25 mouse cellular contexts compared by ENCODE assay signal in genomic region chr7:63249404-63249803, GRCm38 (mm10). TPM values are rescaled to one million over a fixed set of nuclear protein-coding genes. Genes with fewer than 3 reads are reported as not detected.
DNase-seq lines count a peak whose midpoint lies in the region; ATAC-seq lines count a peak whose summit lies in the region.
"Had no signal": no experiment of that assay in that cellular context is flagged by ENCODE, and none has a peak within 500 bp of the region (broad histone marks: within the 10 kb centered on the region; RNA-seq: fewer than 3 reads in every experiment).

No protein-coding gene starts in this region.

- H3K4me1 ChIP-seq in forebrain, embryonic 16.5 days (replicated peaks; ENCODE audit: control insufficient read depth, insufficient read depth, low read length) = no peaks in the 10 kb centered on the region
- H3K4me1 ChIP-seq in forebrain, embryonic 13.5 days = no peaks in the 10 kb centered on the region
- H3K4me1 ChIP-seq: embryonic facial prominence, embryonic 10.5 days; heart, embryonic 13.5 days had no signal

- H3K4me3 ChIP-seq in forebrain, embryonic 16.5 days (replicated peaks; ENCODE audit: low read length) = no peak overlapping the region
- no peak overlapping the region for H3K4me3 ChIP-seq in forebrain, embryonic 13.5 days
- H3K4me3 ChIP-seq: embryonic facial prominence, embryonic 10.5 days; gastrocnemius, adult 2 months; heart, embryonic 13.5 days had no signal

- 61% methylated on average over 2 of the region's 2 CpGs for WGBS in forebrain, embryonic 16.5 days
- 83% methylated on average over 2 of the region's 2 CpGs for WGBS in forebrain, embryonic 13.5 days

- H3K4me2 ChIP-seq in forebrain, embryonic 16.5 days (ENCODE audit: low read length) = no peak overlapping the region
- no peak overlapping the region for H3K4me2 ChIP-seq in forebrain, embryonic 13.5 days
- H3K4me2 ChIP-seq: heart, embryonic 13.5 days had no signal

- H3K9ac ChIP-seq in forebrain, embryonic 16.5 days (replicated peaks; ENCODE audit: low read depth, low read length) = no peak overlapping the region
- H3K9ac ChIP-seq in forebrain, embryonic 13.5 days = no peak overlapping the region
- H3K9ac ChIP-seq: heart, embryonic 13.5 days had no signal

- ATAC-seq in forebrain, embryonic 16.5 days = 0 out of 2 replicates have a peak, but pooled peaks have one; percentile 31
- no peak for ATAC-seq in forebrain, embryonic 13.5 days
- ATAC-seq in erythroid progenitor cell, adult 5-6 weeks (replicated peaks; ENCODE audit: low FRiP score, poor library complexity, severe bottlenecking) = no peak
- ATAC-seq: activated CD4-positive, CD25-positive, alpha-beta regulatory T cell, adult 4 months; CD4-positive, CD25-positive, alpha-beta regulatory T cell, adult 4 months; hindbrain, embryonic 16.5 days; inflammation-experienced regulatory T-cells, adult 6 months; intestine, postnatal 0 days; Patski had no signal

- H3K9me3 ChIP-seq in forebrain, embryonic 16.5 days (ENCODE audit: control insufficient read depth, low read length) = no peaks in the 10 kb centered on the region
- H3K9me3 ChIP-seq in forebrain, embryonic 13.5 days (replicated peaks) = no peaks in the 10 kb centered on the region
- H3K9me3 ChIP-seq: embryonic facial prominence, embryonic 10.5 days; heart, embryonic 13.5 days had no signal

- no peaks in the 10 kb centered on the region for H3K27me3 ChIP-seq in forebrain, embryonic 16.5 days (replicated peaks; ENCODE audit: control insufficient read depth, insufficient read depth, low read length)
- no peaks in the 10 kb centered on the region for H3K27me3 ChIP-seq in forebrain, embryonic 13.5 days
- H3K27me3 ChIP-seq: heart, embryonic 13.5 days; Patski had no signal

- no peak overlapping the region for H3K27ac ChIP-seq in forebrain, embryonic 16.5 days (ENCODE audit: low read length)
- no peak overlapping the region for H3K27ac ChIP-seq in forebrain, embryonic 13.5 days
- H3K27ac ChIP-seq: embryonic facial prominence, embryonic 10.5 days; gastrocnemius, adult 2 months; heart, embryonic 13.5 days had no signal

- H3K36me3 ChIP-seq in forebrain, embryonic 16.5 days (ENCODE audit: control insufficient read depth, insufficient read depth) = no peaks in the 10 kb centered on the region
- no peaks in the 10 kb centered on the region for H3K36me3 ChIP-seq in forebrain, embryonic 13.5 days (ENCODE audit: poor library complexity, severe bottlenecking)
- H3K36me3 ChIP-seq: embryonic facial prominence, embryonic 10.5 days; G1E; heart, embryonic 13.5 days had no signal

- DNase-seq in cerebellum, postnatal 10 days = peak; percentile 52 to 54
- DNase-seq in cerebellum, postnatal 25 days = no peak
- peak; percentile 2 for DNase-seq in lung, postnatal 10 days
- DNase-seq in lung, postnatal 14 days = no peak
- DNase-seq in brain, adult 2 months (ENCODE audit: low read depth, low spot score) = peak; percentile 4
- DNase-seq: adrenal gland, postnatal 14 days; B cell, adult 2 months; cerebellum, adult 8-10 months; gastrocnemius, adult 2 months; gastrocnemius, postnatal 25 days; heart, postnatal 36 days had no signal

RNA-seq across cellular contexts. Expression of gene Chrna7, which starts 37.0 kb away (rescaled TPM):
- polyA plus RNA-seq in forebrain, embryonic 16.5 days (2015; fragmentation: Nextera tagmentation; extraction: Ambion mirVana) = 13.3 and 16.0 TPM in 2 replicates
- 5.0 and 5.4 TPM in 2 replicates for polyA plus RNA-seq in forebrain, embryonic 13.5 days (2015; fragmentation: Nextera tagmentation; extraction: Ambion mirVana)
- total RNA-seq in erythroid progenitor cell, adult 5-6 weeks (2015; ENCODE audit: low replicate concordance) = not detected in 2 replicates
- total RNA-seq in erythroid progenitor cell, adult 5-6 weeks (2017; ENCODE audit: low replicate concordance) = not detected in 2 replicates
- total RNA-seq: granulocyte monocyte progenitor cell, adult 5-6 weeks; heart, postnatal 36 days had no signal
- polyA plus RNA-seq: activated CD4-positive, CD25-positive, alpha-beta regulatory T cell, adult 4 months; CD4-positive, CD25-positive, alpha-beta regulatory T cell, adult 4 months; G1E; heart, postnatal 0 days; inflammation-experienced regulatory T-cells, adult 6 months had no signal

Comparison
In these comparisons a context has a peak if more than half of its experiments do, and no peak if none do; other contexts are left out.
1. DNase-seq: peak in cerebellum, postnatal 10 days (2 of 2), lung, postnatal 10 days (single experiment) and brain, adult 2 months (single experiment); none in cerebellum, postnatal 25 days (0 of 2) and lung, postnatal 14 days (single experiment).